Mouse (Mus musculus) liver, embryonic 14.5 days (tissue): ENCODE measurements around the gene Tmem269.

Source experiments
- CTCF ChIP-seq: IDR thresholded peaks from 2 replicates; pipeline ENCODE4 v1.5.1; 2016; ENCODE audit warnings: antibody characterized with exemption, low read depth, control low read depth
- EP300 ChIP-seq: IDR thresholded peaks from 2 replicates; pipeline ENCODE4 v1.6.1; 2016; ENCODE audit warnings: antibody characterized with exemption, low read depth

- TF ChIP-seq CTCF (peak; percentile 30), EP300 (no peak)
Measured at GRCm38 (mm10) chr4:119225719-119226118, 7.7 kb upstream of the Tmem269 start.
